Mouse (Mus musculus): ENCODE measurements around the gene Calm3. TPM values are rescaled to one million over a fixed set of nuclear protein-coding genes. Genes with fewer than 3 reads are reported as not detected.

Calm3 gene
- polyA plus RNA-seq, 1 experiment = 325 TPM

DNA sequence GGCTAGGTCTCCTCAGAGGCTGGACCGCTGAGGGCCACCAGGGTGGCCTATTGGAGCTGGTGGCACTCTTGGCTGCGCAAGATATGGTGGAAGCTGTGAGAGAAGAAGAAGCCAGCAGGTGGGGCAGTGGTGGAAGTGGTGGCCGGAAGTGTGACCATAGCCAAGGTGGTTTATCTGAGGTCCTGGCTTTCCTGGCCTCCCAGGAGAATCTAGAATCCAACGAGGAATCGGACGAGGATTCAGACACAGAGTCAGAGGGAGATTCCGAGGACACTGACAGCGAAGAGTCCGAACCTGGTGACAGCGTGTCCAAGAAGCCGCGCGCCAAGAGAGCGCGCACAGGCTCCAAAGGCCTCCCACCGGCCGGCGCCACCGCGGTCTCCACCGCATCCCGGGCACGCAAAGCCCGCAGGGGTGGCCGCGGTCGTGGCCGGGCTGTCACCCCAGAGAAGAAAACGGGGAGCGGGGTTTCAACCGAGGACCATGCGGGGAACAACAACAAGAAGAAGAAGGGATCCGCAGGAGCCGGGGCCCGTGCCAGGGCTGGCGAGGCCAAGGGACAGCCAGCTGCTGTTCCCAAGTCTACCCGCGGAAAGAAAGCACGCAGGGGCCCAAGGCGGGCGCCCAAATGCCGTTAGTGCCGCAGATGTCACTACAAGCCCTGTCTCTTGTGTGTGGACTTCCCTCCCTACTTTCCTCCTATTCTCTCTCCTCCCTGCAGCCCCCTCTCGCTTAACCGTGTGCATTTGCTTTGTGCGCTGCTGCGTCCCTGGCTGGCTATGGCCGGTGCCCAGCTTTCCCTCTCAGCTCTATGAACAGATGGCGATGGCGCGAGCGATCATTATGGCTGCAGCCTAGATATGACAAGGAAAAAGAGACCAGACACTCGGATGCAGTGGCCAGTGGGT lies 22.8 kb upstream of the Calm3 start:
- no peak for DNase-seq
- H3K27ac ChIP-seq (ENCODE audit: insufficient read depth, low read depth, low read length) = no peak overlapping the region
- no peak for TF ChIP-seq POLR2A (IDR thresholded peaks at IDR 0.05; ENCODE audit: low read depth, low read length)
- H3K36me3 ChIP-seq (ENCODE audit: control insufficient read depth, insufficient read depth, low read length) = no peaks in the 10 kb centered on the region
- H3K27me3 ChIP-seq (replicated peaks; ENCODE audit: control insufficient read depth, insufficient read depth, low read length) = no peaks in the 10 kb centered on the region
- no peak overlapping the region for H3K4me3 ChIP-seq (ENCODE audit: insufficient read depth, low read depth, low read length)
- 23% methylated on average over 53 of the region's 53 CpGs for WGBS
- H3K4me1 ChIP-seq (ENCODE audit: control insufficient read depth, insufficient read depth, low read length) = no peaks in the 10 kb centered on the region

- Histone ChIP-seq H3K27ac (ENCODE audit: insufficient read depth, low read depth, low read length) (no peak overlapping the region), H3K36me3 (ENCODE audit: control insufficient read depth, insufficient read depth, low read length) (no peaks in the 10 kb centered on the region), H3K4me1 (ENCODE audit: control insufficient read depth, insufficient read depth, low read length) (no peaks in the 10 kb centered on the region), H3K4me3 (ENCODE audit: insufficient read depth, low read depth, low read length) (no peak overlapping the region), H3K27me3 (replicated peaks; ENCODE audit: control insufficient read depth, insufficient read depth, low read length) (no peaks in the 10 kb centered on the region)
- TF ChIP-seq POLR2A (IDR thresholded peaks at IDR 0.05; ENCODE audit: low read depth, low read length) = no peak
- TF ChIP-seq CTCF (conservative IDR thresholded peaks at IDR 0.05; ENCODE audit: insufficient read depth, insufficient read length, low read depth, low read length) = no peak
- no peak for DNase-seq
- WGBS = 62% methylated on average over 17 of the region's 17 CpGs
These were observed 21.5 kb upstream of the Calm3 start for GRCm38 (mm10) chr7:16945419-16945818.

DNA sequence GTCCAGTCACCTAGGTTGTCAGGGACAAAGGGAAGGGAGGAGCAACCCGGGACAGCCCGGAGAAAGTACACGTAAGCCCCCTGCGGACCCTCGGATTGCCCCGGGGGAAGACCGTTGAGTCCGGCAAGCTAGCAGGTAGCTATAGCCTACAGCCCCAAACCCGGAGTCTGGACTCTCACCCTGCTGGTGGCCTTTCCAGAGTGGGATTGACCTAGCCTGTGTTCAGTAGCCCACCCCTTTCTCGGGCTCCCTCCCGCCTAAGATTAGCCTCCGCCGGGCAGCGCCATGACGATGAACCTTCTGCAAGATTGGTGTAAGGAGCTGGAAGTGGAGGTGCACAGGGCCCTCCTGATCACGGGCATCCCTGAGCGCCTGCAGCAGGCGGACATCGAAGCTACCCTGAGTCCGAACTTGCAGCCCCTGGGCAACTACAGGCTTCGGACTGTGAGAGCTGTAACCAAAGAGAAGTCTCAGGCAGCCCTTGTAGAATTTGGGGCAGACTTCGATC lies 20.9 kb upstream of the Calm3 start:
- H3K27ac ChIP-seq (ENCODE audit: insufficient read depth, low read depth, low read length) = no peak overlapping the region
- TF ChIP-seq POLR2A (IDR thresholded peaks at IDR 0.05; ENCODE audit: low read depth, low read length) (no peak), CTCF (conservative IDR thresholded peaks at IDR 0.05; ENCODE audit: insufficient read depth, insufficient read length, low read depth, low read length) (no peak)
- no peaks in the 10 kb centered on the region for H3K36me3 ChIP-seq (ENCODE audit: control insufficient read depth, insufficient read depth, low read length)
- DNase-seq = no peak
- WGBS = 10% methylated on average over 22 of the region's 22 CpGs
- no peaks in the 10 kb centered on the region for H3K27me3 ChIP-seq (replicated peaks; ENCODE audit: control insufficient read depth, insufficient read depth, low read length)
- 0 out of 2 replicates have a peak, but pooled peaks cover 4% of the 10 kb centered on the region for H3K4me1 ChIP-seq (ENCODE audit: control insufficient read depth, insufficient read depth, low read length)
- H3K4me3 ChIP-seq (ENCODE audit: insufficient read depth, low read depth, low read length) = peak overlapping the region; percentile 78

- no peak for TF ChIP-seq CTCF (conservative IDR thresholded peaks at IDR 0.05; ENCODE audit: insufficient read depth, insufficient read length, low read depth, low read length)
- peak; percentile 43 for TF ChIP-seq POLR2A (IDR thresholded peaks at IDR 0.05; ENCODE audit: low read depth, low read length)
- peak; percentile 81 for DNase-seq
- H3K4me1 ChIP-seq (ENCODE audit: control insufficient read depth, insufficient read depth, low read length) = 0 out of 2 replicates have a peak, but pooled peaks cover 4% of the 10 kb centered on the region
- H3K27ac ChIP-seq (ENCODE audit: insufficient read depth, low read depth, low read length) = no peak within 1 kb of the TSS
- peak within 1 kb of the TSS; percentile 78 for H3K4me3 ChIP-seq (ENCODE audit: insufficient read depth, low read depth, low read length)
- WGBS = 18% methylated on average over 36 of the region's 36 CpGs
- H3K27me3 ChIP-seq (replicated peaks; ENCODE audit: control insufficient read depth, insufficient read depth, low read length) = no peaks in the 10 kb centered on the region
- no peaks in the 10 kb centered on the region for H3K36me3 ChIP-seq (ENCODE audit: control insufficient read depth, insufficient read depth, low read length)
These were observed 20.3 kb upstream of the Calm3 start, which contains the start of gene Pnmal2 for GRCm38 (mm10) chr7:16944061-16944807. Gene Pnmal2, plus strand, starts transcription at chr7:16944682.

GRCm38 (mm10) chr7:16942861-16943260 lies 18.9 kb upstream of the Calm3 start:
- WGBS = 50% methylated on average over 4 of the region's 4 CpGs
- Histone ChIP-seq H3K27ac (ENCODE audit: insufficient read depth, low read depth, low read length) (no peak overlapping the region), H3K27me3 (replicated peaks; ENCODE audit: control insufficient read depth, insufficient read depth, low read length) (no peaks in the 10 kb centered on the region), H3K4me3 (ENCODE audit: insufficient read depth, low read depth, low read length) (no peak overlapping the region), H3K4me1 (ENCODE audit: control insufficient read depth, insufficient read depth, low read length) (0 out of 2 replicates have a peak, but pooled peaks cover 4% of the 10 kb centered on the region), H3K36me3 (ENCODE audit: control insufficient read depth, insufficient read depth, low read length) (no peaks in the 10 kb centered on the region)
- TF ChIP-seq CTCF (conservative IDR thresholded peaks at IDR 0.05; ENCODE audit: insufficient read depth, insufficient read length, low read depth, low read length) (no peak), POLR2A (IDR thresholded peaks at IDR 0.05; ENCODE audit: low read depth, low read length) (no peak)
- DNase-seq = no peak

GRCm38 (mm10) chr7:16940292-16940691 lies 16.4 kb upstream of the Calm3 start:
- 39% methylated on average over 7 of the region's 7 CpGs for WGBS
- peak; percentile 71 for DNase-seq
- Histone ChIP-seq H3K4me3 (ENCODE audit: insufficient read depth, low read depth, low read length) (no peak overlapping the region), H3K27ac (ENCODE audit: insufficient read depth, low read depth, low read length) (peak overlapping the region; percentile 58; the same call in 1 of the 2 replicates), H3K27me3 (replicated peaks; ENCODE audit: control insufficient read depth, insufficient read depth, low read length) (no peaks in the 10 kb centered on the region), H3K4me1 (ENCODE audit: control insufficient read depth, insufficient read depth, low read length) (0 out of 2 replicates have a peak, but pooled peaks cover 4% of the 10 kb centered on the region), H3K36me3 (ENCODE audit: control insufficient read depth, insufficient read depth, low read length) (no peaks in the 10 kb centered on the region)
- TF ChIP-seq POLR2A (IDR thresholded peaks at IDR 0.05; ENCODE audit: low read depth, low read length) = no peak
- TF ChIP-seq CTCF (conservative IDR thresholded peaks at IDR 0.05; ENCODE audit: insufficient read depth, insufficient read length, low read depth, low read length) = no peak
